ENCODE assay signal across 8 mouse cellular contexts in genomic region chr10:117063254-117064021, GRCm38 (mm10). TPM values are rescaled to one million over a fixed set of nuclear protein-coding genes. Genes with fewer than 3 reads are reported as not detected.
DNase-seq lines count a peak whose midpoint lies in the region; ATAC-seq and TF ChIP-seq lines count a peak whose summit lies in the region.

Cct2 (minus strand) TSS chr10:117063814.

- peak; percentile 95 for ATAC-seq in forebrain, embryonic 12.5 days (ENCODE audit: low FRiP score)
- ATAC-seq in heart, postnatal 0 days (ENCODE audit: insufficient read depth, low read depth), result peak; percentile 96
- ATAC-seq in liver, embryonic 16.5 days (ENCODE audit: low read depth), result peak; percentile 93
- peak; percentile 96 for ATAC-seq in neural tube, embryonic 13.5 days (ENCODE audit: low read depth)

- in situ Hi-C loops in CH12.LX (cut with MboI; ENCODE audit: low pct_ligation_motif_present, low pct_unique_long_range_greater_than_20kb, low sequenced_read_pairs), result no loop called here

- no peak for TF ChIP-seq CTCF in CH12.LX (conservative IDR thresholded peaks at IDR 0.05 in 1 of 2, IDR thresholded peaks at IDR 0.05 in 1 of 2; ENCODE audit: low read depth in 2 of 2, low read length in 2 of 2)
- TF ChIP-seq CTCF in heart, postnatal 0 days (IDR thresholded peaks at IDR 0.05; ENCODE audit: low read depth), result no peak; the same call in 1 of the 2 replicates
- TF ChIP-seq CTCF in testis, adult 2 months (IDR thresholded peaks at IDR 0.05; ENCODE audit: control insufficient read depth, insufficient read depth, insufficient replicate concordance, low read depth, low read length), result 0 out of 2 replicates have a peak, but pooled peaks have one; percentile 3

- no peak for TF ChIP-seq RAD21 in CH12.LX (IDR thresholded peaks at IDR 0.05; ENCODE audit: low read depth, low read length)

- peak; percentile 95 for TF ChIP-seq POLR2A in CH12.LX (IDR thresholded peaks at IDR 0.05; ENCODE audit: low read depth, low read length)
- peak; percentile 96 for TF ChIP-seq POLR2A in testis, adult 2 months (IDR thresholded peaks at IDR 0.05; ENCODE audit: control insufficient read depth, low read depth, low read length)

- no peaks in the 10 kb centered on the region for H3K27me3 ChIP-seq in CH12.LX (replicated peaks)
- H3K27me3 ChIP-seq in forebrain, embryonic 12.5 days, result no peaks in the 10 kb centered on the region
- H3K27me3 ChIP-seq in heart, postnatal 0 days (ENCODE audit: control insufficient read depth, insufficient read depth, low read length), result no peaks in the 10 kb centered on the region
- no peaks in the 10 kb centered on the region for H3K27me3 ChIP-seq in liver, embryonic 16.5 days (ENCODE audit: control insufficient read depth, insufficient read depth, low read depth, low read length)
- H3K27me3 ChIP-seq in neural tube, embryonic 13.5 days, result no peaks in the 10 kb centered on the region
- H3K27me3 ChIP-seq in testis, adult 2 months (ENCODE audit: control insufficient read depth, insufficient read depth, low read length), result no peaks in the 10 kb centered on the region

- DNase-seq in CH12.LX (ENCODE audit: extremely low read depth), result peak; percentile 95
- peak; percentile 92 for DNase-seq in c-Kit-positive CD71-positive TER-119-negative erythroid progenitor cells, embryonic 14.5 days (ENCODE audit: low read depth)
- DNase-seq in heart, postnatal 0 days (ENCODE audit: low spot score), result peak; percentile 97
- DNase-seq in kidney, postnatal 4 days, result peak; percentile 95 to 97

- dilution Hi-C loops in CH12.LX (cut with MboI; ENCODE audit: extremely low pct_ligation_motif_present, extremely low pct_unique_long_range_greater_than_20kb, low sequenced_read_pairs), result no loop called here

- H3K4me1 ChIP-seq in CH12.LX (ENCODE audit: control insufficient read depth in 1 of 2, insufficient read depth in 2 of 2), result peaks cover 9 to 35% of the 10 kb centered on the region in 2 experiments; a peak in 3 of 4 replicates
- peaks cover 11% of the 10 kb centered on the region for H3K4me1 ChIP-seq in forebrain, embryonic 12.5 days
- H3K4me1 ChIP-seq in heart, postnatal 0 days (ENCODE audit: control insufficient read depth, insufficient read depth), result peaks cover 6% of the 10 kb centered on the region
- peaks cover 7% of the 10 kb centered on the region; the same call in 1 of the 2 replicates for H3K4me1 ChIP-seq in liver, embryonic 16.5 days (ENCODE audit: control insufficient read depth, low read depth, low read length)
- peaks cover 23% of the 10 kb centered on the region for H3K4me1 ChIP-seq in neural tube, embryonic 13.5 days (replicated peaks)
- H3K4me1 ChIP-seq in testis, adult 2 months (ENCODE audit: control insufficient read depth, insufficient read depth, low read length), result no peaks in the 10 kb centered on the region

- no peak for TF ChIP-seq EP300 in CH12.LX (IDR thresholded peaks at IDR 0.05; ENCODE audit: low read length)
- no peak for TF ChIP-seq EP300 in heart, postnatal 0 days (IDR thresholded peaks at IDR 0.05; ENCODE audit: low read depth)

- H3K36me3 ChIP-seq in CH12.LX (replicated peaks in 1 of 2; ENCODE audit: control insufficient read depth in 1 of 2, insufficient read depth in 1 of 2, low read length in 1 of 2), result peaks cover 33 to 37% of the 10 kb centered on the region in 2 experiments
- H3K36me3 ChIP-seq in forebrain, embryonic 12.5 days (replicated peaks), result peaks cover 37% of the 10 kb centered on the region
- peaks cover 36% of the 10 kb centered on the region for H3K36me3 ChIP-seq in heart, postnatal 0 days (replicated peaks; ENCODE audit: control insufficient read depth, insufficient read depth, low read length)
- H3K36me3 ChIP-seq in liver, embryonic 16.5 days (ENCODE audit: control insufficient read depth, insufficient read depth), result peaks cover 32% of the 10 kb centered on the region
- H3K36me3 ChIP-seq in neural tube, embryonic 13.5 days, result peaks cover 37% of the 10 kb centered on the region
- peaks cover 4% of the 10 kb centered on the region; the same call in 1 of the 2 replicates for H3K36me3 ChIP-seq in testis, adult 2 months (ENCODE audit: control insufficient read depth, insufficient read depth, low read length)

- H3K9ac ChIP-seq in CH12.LX (ENCODE audit: insufficient read depth, low read depth), result peak within 1 kb of the TSS; percentile 82
- H3K9ac ChIP-seq in forebrain, embryonic 12.5 days, result peak within 1 kb of the TSS; percentile 88
- H3K9ac ChIP-seq in heart, postnatal 0 days (replicated peaks; ENCODE audit: low read depth, low read length), result peak within 1 kb of the TSS; percentile 82
- peak within 1 kb of the TSS; percentile 79 for H3K9ac ChIP-seq in liver, embryonic 16.5 days (ENCODE audit: low read depth, low read length)
- H3K9ac ChIP-seq in neural tube, embryonic 13.5 days, result peak within 1 kb of the TSS; percentile 81

- H3K9me3 ChIP-seq in CH12.LX (replicated peaks; ENCODE audit: low read length), result no peaks in the 10 kb centered on the region
- H3K9me3 ChIP-seq in forebrain, embryonic 12.5 days, result no peaks in the 10 kb centered on the region
- no peaks in the 10 kb centered on the region for H3K9me3 ChIP-seq in heart, postnatal 0 days (replicated peaks; ENCODE audit: control insufficient read depth, low read length)
- no peaks in the 10 kb centered on the region for H3K9me3 ChIP-seq in liver, embryonic 16.5 days (replicated peaks; ENCODE audit: control insufficient read depth, low read length)
- no peaks in the 10 kb centered on the region for H3K9me3 ChIP-seq in neural tube, embryonic 13.5 days

- peak within 1 kb of the TSS; percentile 87 for H3K27ac ChIP-seq in CH12.LX (ENCODE audit: insufficient read depth, low read depth)
- H3K27ac ChIP-seq in forebrain, embryonic 12.5 days, result peak within 1 kb of the TSS; percentile 79
- H3K27ac ChIP-seq in heart, postnatal 0 days (ENCODE audit: low read depth), result peak within 1 kb of the TSS; percentile 86
- H3K27ac ChIP-seq in liver, embryonic 16.5 days (ENCODE audit: low read length), result peak within 1 kb of the TSS; percentile 81
- peak within 1 kb of the TSS; percentile 87 for H3K27ac ChIP-seq in neural tube, embryonic 13.5 days (replicated peaks)
- peak within 1 kb of the TSS; percentile 95 for H3K27ac ChIP-seq in testis, adult 2 months (ENCODE audit: control insufficient read depth, insufficient read depth, low read depth, low read length)

- under 1% methylated on average over 68 of the region's 68 CpGs for WGBS in forebrain, embryonic 12.5 days
- WGBS in heart, postnatal 0 days, result under 1% methylated on average over 68 of the region's 68 CpGs
- WGBS in liver, embryonic 16.5 days (ENCODE audit: insufficient replicate concordance), result under 1% methylated on average over 68 of the region's 68 CpGs
- WGBS in neural tube, embryonic 13.5 days, result under 1% methylated on average over 67 of the region's 68 CpGs

- peak within 1 kb of the TSS; percentile 83 to 92 (median 85) for H3K4me3 ChIP-seq in CH12.LX (replicated peaks in 1 of 3; ENCODE audit: low read depth in 2 of 3, low read length in 2 of 3, poor library complexity in 1 of 3)
- peak within 1 kb of the TSS; percentile 92 for H3K4me3 ChIP-seq in forebrain, embryonic 12.5 days (replicated peaks)
- peak within 1 kb of the TSS; percentile 89 for H3K4me3 ChIP-seq in heart, postnatal 0 days (ENCODE audit: low read depth, low read length)
- peak within 1 kb of the TSS; percentile 86 for H3K4me3 ChIP-seq in liver, embryonic 16.5 days (ENCODE audit: low read depth, low read length)
- peak within 1 kb of the TSS; percentile 68 for H3K4me3 ChIP-seq in neural tube, embryonic 13.5 days
- H3K4me3 ChIP-seq in testis, adult 2 months (ENCODE audit: control insufficient read depth, low read depth, low read length), result peak within 1 kb of the TSS; percentile 99

- H3K4me2 ChIP-seq in CH12.LX (ENCODE audit: insufficient read depth, low read depth, poor library complexity, severe bottlenecking), result peak within 1 kb of the TSS; percentile 93; the same call in 1 of the 2 replicates
- peak within 1 kb of the TSS; percentile 73 for H3K4me2 ChIP-seq in forebrain, embryonic 12.5 days
- peak within 1 kb of the TSS; percentile 71 for H3K4me2 ChIP-seq in heart, postnatal 0 days (ENCODE audit: low read depth, low read length)
- peak within 1 kb of the TSS; percentile 93 for H3K4me2 ChIP-seq in liver, embryonic 16.5 days (ENCODE audit: low read depth, low read length)
- peak within 1 kb of the TSS; percentile 94 for H3K4me2 ChIP-seq in neural tube, embryonic 13.5 days

- peaks cover 43% of the 10 kb centered on the region for H3K79me2 ChIP-seq in CH12.LX (replicated peaks; ENCODE audit: control insufficient read depth, extremely low read depth, insufficient read depth, poor library complexity, severe bottlenecking)

TF ChIP-seq in CH12.LX, 34 proteins besides CTCF, POLR2A, EP300 and RAD21 (continues in another document):
- TF ChIP-seq JUN (IDR thresholded peaks at IDR 0.05; ENCODE audit: insufficient read depth, low read depth, low read length) (no peak), CHD1 (IDR thresholded peaks at IDR 0.05; ENCODE audit: low read depth, low read length) (no peak), ZNF384 (IDR thresholded peaks at IDR 0.05; ENCODE audit: low read depth, low read length) (no peak), CHD2 (IDR thresholded peaks at IDR 0.05; ENCODE audit: low read length) (no peak), BHLHE40 (IDR thresholded peaks at IDR 0.05; ENCODE audit: low read depth, low read length) (0 out of 2 replicates have a peak, but pooled peaks have one; percentile 21), ZC3H11A (IDR thresholded peaks at IDR 0.05; ENCODE audit: low read depth, low read length) (no peak), UBTF (IDR thresholded peaks at IDR 0.05; ENCODE audit: low read depth, low read length) (0 out of 2 replicates have a peak, but pooled peaks have one; percentile 27), USF2 (conservative IDR thresholded peaks at IDR 0.05; ENCODE audit: low read depth, low read length) (no peak), KAT2A (IDR thresholded peaks at IDR 0.05; ENCODE audit: insufficient replicate concordance, low read length) (peak; percentile 55; the same call in 1 of the 2 replicates), ZKSCAN1 (IDR thresholded peaks at IDR 0.05; ENCODE audit: borderline replicate concordance, low read depth, low read length) (no peak), TCF12 (IDR thresholded peaks at IDR 0.05; ENCODE audit: low read depth, low read length) (peak; percentile 86), POLR2AphosphoS2 (IDR thresholded peaks at IDR 0.05; ENCODE audit: low read depth, low read length) (peak; percentile 88)

RNA-seq across cellular contexts. Expression of gene Cct2, which starts in this region (rescaled TPM):
- total RNA-seq in CH12.LX (2012; rRNA removed) (448 and 469 TPM in 2 replicates), CH12.LX (2014; rRNA removed) (901 and 1,012 TPM in 2 replicates)
- 723 and 889 TPM in 2 replicates for polyA plus RNA-seq in CH12.LX (2012; ENCODE audit: insufficient read length, low read depth)
- 263 and 274 TPM in 2 replicates for polyA plus RNA-seq in forebrain, embryonic 12.5 days (2016; fragmentation: Nextera tagmentation; extraction: Ambion mirVana)
- total RNA-seq in heart, postnatal 0 days (2014; rRNA removed; ENCODE audit: low replicate concordance), result 154 and 209 TPM in 2 replicates
- 121 and 129 TPM in 2 replicates for polyA plus RNA-seq in heart, postnatal 0 days (2015; fragmentation: Nextera tagmentation; extraction: Ambion mirVana)
- polyA plus RNA-seq in liver, embryonic 16.5 days (2015; fragmentation: Nextera tagmentation; extraction: Ambion mirVana), result 115 and 127 TPM in 2 replicates
- polyA plus RNA-seq in neural tube, embryonic 13.5 days (2015; fragmentation: Nextera tagmentation; extraction: Ambion mirVana), result 279 and 303 TPM in 2 replicates
- 133 and 135 TPM in 2 replicates for polyA plus RNA-seq in testis, adult 2 months (2012; rRNA removed)

Comparison
In these comparisons a context has a peak if more than half of its experiments do, and no peak if none do; other contexts are left out.
1. Peak in every context shown above with its lines: DNase-seq, ATAC-seq, H3K4me3 ChIP-seq and H3K27ac ChIP-seq.